Mouse (Mus musculus) C2C12 (cell line): Measurements from ENCODE around the gene Slc4a4. TPM values are rescaled to one million over a fixed set of nuclear protein-coding genes. Genes with fewer than 3 reads are reported as not detected.
A peak's percentile ranks its signal among the peaks of the same experiment; 100 is the strongest.

Experiments
- H3K27me3 ChIP-seq: one replicate; pipeline ENCODE4 v1.6.1; 2011; ENCODE audit not compliant: control insufficient read depth, insufficient read depth, insufficient read length
- H3K36me3 ChIP-seq: one replicate; pipeline ENCODE4 v1.6.1; 2011; ENCODE audit not compliant: control insufficient read depth, insufficient read depth
- H3K4me3 ChIP-seq: one replicate; pipeline ENCODE4 v1.5.1; 2011; ENCODE audit warnings: mild to moderate bottlenecking, control low read depth; ENCODE audit not compliant: poor library complexity, insufficient read depth, severe bottlenecking
- H3K79me2 ChIP-seq: one replicate; pipeline ENCODE4 v1.6.1; 2011; ENCODE audit not compliant: control insufficient read depth, insufficient read depth
- H3K79me3 ChIP-seq: one replicate; pipeline ENCODE4 v1.6.1; 2011; ENCODE audit warnings: low read depth, control low read depth
- H3ac ChIP-seq: one replicate; pipeline ENCODE3; 2011; ENCODE audit warnings: low read depth; ENCODE audit not compliant: control insufficient read depth, insufficient read length
- CEBPB ChIP-seq: IDR thresholded peaks from one replicate; pipeline ENCODE4 v1.6.1; 2011; ENCODE audit warnings: low read depth, mild to moderate bottlenecking, control low read depth, moderate library complexity
- CTCF ChIP-seq: IDR thresholded peaks from one replicate; pipeline ENCODE4 v1.5.1; 2011; ENCODE audit not compliant: control insufficient read depth, insufficient read depth, insufficient read length
- FOSL1 ChIP-seq: IDR thresholded peaks from one replicate; pipeline ENCODE4 v1.8.0; 2011; ENCODE audit warnings: mild to moderate bottlenecking, low read length; ENCODE audit not compliant: poor library complexity, insufficient read depth, severe bottlenecking
- MAX ChIP-seq: IDR thresholded peaks from one replicate; pipeline ENCODE4 v1.6.1; 2011; ENCODE audit warnings: mild to moderate bottlenecking, control low read depth
- MYOD1 ChIP-seq: IDR thresholded peaks from one replicate; pipeline ENCODE4 v1.6.1; 2011; ENCODE audit warnings: low read depth; ENCODE audit not compliant: control insufficient read depth, insufficient read length
- MYOG ChIP-seq: IDR thresholded peaks from one replicate; pipeline ENCODE4 v1.6.1; 2011; ENCODE audit not compliant: control insufficient read depth, insufficient read length; ENCODE audit errors: extremely low read depth
- USF1 ChIP-seq: IDR thresholded peaks from one replicate; pipeline ENCODE4 v1.6.1; 2011; ENCODE audit warnings: low read depth, mild to moderate bottlenecking, control low read depth, moderate library complexity
- polyA plus RNA-seq: library from polyadenylated mRNA; unstranded; fragments of >200 nt; fragmentation: generic; extraction: Trizol; gene quantifications from one replicate; pipeline ENCODE4 v1.2.1, GENCODE M21; 2012; ENCODE audit warnings: missing spikeins

Gene Slc4a4
- polyA plus RNA-seq, 1 experiment: 0.06 TPM

DNA sequence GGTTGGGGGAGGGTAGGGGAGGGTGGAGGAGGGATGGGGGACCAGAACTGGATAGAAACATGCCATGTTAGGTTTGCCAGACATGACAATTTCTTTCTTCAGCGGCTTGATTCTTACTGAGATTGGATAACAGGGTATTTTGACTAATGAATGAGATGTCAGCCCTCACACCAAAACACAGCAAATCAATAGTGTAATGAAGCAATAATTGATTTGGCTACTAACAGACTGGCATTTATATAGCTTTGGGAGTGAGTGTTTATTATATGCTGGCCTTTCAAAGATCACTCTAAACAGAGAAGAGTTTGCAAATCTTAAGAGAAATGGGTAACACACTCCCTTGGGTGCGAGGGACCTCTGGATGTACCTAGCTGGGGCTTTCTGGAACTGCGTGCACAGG is 30.6 kb downstream of the Slc4a4 start:
- Histone ChIP-seq H3ac (no peak overlapping the region), H3K36me3 (no peaks in the 10 kb centered on the region), H3K4me3 (no peak overlapping the region), H3K79me3 (no peaks in the 10 kb centered on the region), H3K27me3 (no peaks in the 10 kb centered on the region), H3K79me2 (no peaks in the 10 kb centered on the region)
- TF ChIP-seq MAX: no peak
- TF ChIP-seq MYOG: no peak
- TF ChIP-seq CEBPB: no peak
- no peak for TF ChIP-seq FOSL1
- no peak for TF ChIP-seq MYOD1
- TF ChIP-seq CTCF: no peak
- TF ChIP-seq USF1: no peak

DNA sequence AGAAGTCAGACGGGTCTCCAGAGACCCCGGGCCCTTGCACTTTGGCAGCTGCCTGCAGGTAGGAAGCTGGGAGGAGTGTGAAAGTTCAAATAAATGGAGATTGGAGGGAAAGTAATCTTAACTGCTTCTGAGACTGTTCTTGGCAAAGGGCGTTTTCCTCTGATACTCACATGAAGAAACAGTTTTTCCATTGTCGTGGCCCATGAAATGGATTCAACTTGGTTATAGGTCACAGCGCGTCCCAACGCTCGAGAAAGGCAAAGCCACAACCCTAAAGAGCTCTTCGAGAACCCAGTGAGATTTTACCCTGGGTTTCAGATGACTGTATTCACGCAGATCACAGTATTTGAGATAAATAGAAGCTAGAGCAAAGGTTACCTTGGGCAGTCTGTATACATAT is 31.0 kb downstream of the Slc4a4 start:
- Histone ChIP-seq H3K79me3 (no peaks in the 10 kb centered on the region), H3ac (no peak overlapping the region), H3K36me3 (no peaks in the 10 kb centered on the region), H3K27me3 (no peaks in the 10 kb centered on the region), H3K79me2 (no peaks in the 10 kb centered on the region), H3K4me3 (no peak overlapping the region)
- TF ChIP-seq MYOG: no peak
- no peak for TF ChIP-seq FOSL1
- TF ChIP-seq MYOD1: no peak
- no peak for TF ChIP-seq CEBPB
- no peak for TF ChIP-seq MAX
- no peak for TF ChIP-seq USF1
- TF ChIP-seq CTCF: no peak

DNA sequence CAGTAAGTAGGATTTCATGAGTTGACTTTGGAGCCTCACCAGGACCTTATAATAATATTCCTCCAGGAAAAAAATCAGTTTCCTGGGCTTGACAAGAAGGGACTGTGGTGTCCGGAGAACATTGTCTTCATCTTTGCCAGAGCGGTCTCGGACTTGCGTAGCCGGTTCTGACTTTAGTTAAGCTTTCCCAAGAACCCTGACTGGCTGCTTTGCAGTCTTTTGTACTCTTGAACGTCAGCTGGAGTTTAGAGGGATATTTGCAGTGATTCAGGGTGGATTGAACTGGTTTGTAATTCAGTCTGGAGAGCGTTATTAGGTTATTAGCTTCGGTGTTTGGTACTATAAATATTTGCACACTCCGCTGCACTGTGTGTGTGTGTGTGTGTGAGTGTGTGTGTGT is 31.9 kb downstream of the Slc4a4 start:
- Histone ChIP-seq H3K79me3 (no peaks in the 10 kb centered on the region), H3K27me3 (no peaks in the 10 kb centered on the region), H3K4me3 (no peak overlapping the region), H3ac (no peak overlapping the region), H3K36me3 (no peaks in the 10 kb centered on the region), H3K79me2 (no peaks in the 10 kb centered on the region)
- TF ChIP-seq CEBPB (no peak), FOSL1 (no peak), MAX (no peak), CTCF (no peak), MYOG (no peak), USF1 (no peak), MYOD1 (no peak)

DNA sequence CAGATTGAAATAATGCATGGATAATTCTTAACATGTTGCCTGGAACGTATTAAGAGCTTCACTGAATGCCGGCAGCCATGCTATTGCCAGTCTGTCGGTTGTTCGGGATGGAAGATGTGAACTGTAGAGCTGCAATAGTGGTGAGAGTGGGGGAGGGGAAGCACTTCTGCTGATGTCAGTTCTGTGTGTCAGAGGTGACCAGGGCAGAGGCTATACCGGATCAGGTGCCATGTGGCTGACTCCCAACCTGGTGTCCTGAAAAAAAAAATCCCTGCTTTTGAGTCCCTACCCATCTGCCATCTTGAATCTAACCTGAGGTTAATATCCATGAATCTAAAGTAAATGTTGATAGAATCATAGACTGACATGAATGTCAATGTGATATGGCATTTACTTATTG is 39.0 kb downstream of the Slc4a4 start:
- Histone ChIP-seq H3K79me2 (no peaks in the 10 kb centered on the region), H3K4me3 (no peak overlapping the region), H3K27me3 (peaks cover 18% of the 10 kb centered on the region), H3ac (no peak overlapping the region), H3K36me3 (no peaks in the 10 kb centered on the region), H3K79me3 (no peaks in the 10 kb centered on the region)
- TF ChIP-seq CEBPB: no peak
- TF ChIP-seq MYOG: no peak
- TF ChIP-seq USF1: no peak
- TF ChIP-seq FOSL1: no peak
- no peak for TF ChIP-seq MAX
- no peak for TF ChIP-seq CTCF
- TF ChIP-seq MYOD1: no peak

DNA sequence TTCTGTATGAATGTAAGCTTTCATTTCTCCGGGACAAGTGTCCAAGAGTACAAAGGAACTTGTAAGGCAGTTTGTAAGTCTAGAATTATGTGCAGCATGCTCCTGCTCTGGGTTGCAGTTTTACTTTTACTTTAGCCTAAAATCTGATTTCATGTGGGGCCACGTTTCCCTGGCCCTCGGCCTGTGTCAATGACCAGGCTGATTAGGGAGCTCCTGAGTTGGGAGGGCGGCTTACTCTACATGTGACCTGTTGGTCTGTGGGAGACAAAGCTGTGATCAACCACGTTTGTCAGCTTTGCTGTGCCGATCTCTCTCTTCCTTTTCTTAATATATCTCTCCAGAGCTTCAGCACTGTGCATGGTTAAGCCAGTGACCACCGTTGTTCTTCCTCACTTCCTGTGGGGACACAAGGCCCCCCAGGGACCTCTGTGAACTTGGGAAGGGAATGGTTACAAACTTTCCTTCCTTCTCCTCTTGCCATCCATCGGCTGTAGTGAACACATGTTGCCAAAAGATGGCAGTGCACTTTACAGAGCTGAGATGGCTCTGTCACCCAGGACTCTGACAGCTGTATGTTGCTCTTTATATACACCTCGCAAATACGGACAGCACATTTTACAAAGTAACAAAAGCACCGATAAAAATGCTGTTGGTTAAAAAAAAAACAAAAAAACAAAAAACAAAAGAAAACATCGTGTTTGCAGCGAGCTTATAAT is 41.7 kb downstream of the Slc4a4 start:
- H3K27me3 ChIP-seq: peaks cover 18% of the 10 kb centered on the region
- no peaks in the 10 kb centered on the region for H3K79me2 ChIP-seq
- H3ac ChIP-seq: no peak overlapping the region
- no peak overlapping the region for H3K4me3 ChIP-seq
- TF ChIP-seq MYOD1: no peak
- TF ChIP-seq MAX: peak; percentile 22
- TF ChIP-seq CTCF: peak; percentile 40
- no peak for TF ChIP-seq CEBPB
- no peaks in the 10 kb centered on the region for H3K36me3 ChIP-seq
- H3K79me3 ChIP-seq: no peaks in the 10 kb centered on the region

DNA sequence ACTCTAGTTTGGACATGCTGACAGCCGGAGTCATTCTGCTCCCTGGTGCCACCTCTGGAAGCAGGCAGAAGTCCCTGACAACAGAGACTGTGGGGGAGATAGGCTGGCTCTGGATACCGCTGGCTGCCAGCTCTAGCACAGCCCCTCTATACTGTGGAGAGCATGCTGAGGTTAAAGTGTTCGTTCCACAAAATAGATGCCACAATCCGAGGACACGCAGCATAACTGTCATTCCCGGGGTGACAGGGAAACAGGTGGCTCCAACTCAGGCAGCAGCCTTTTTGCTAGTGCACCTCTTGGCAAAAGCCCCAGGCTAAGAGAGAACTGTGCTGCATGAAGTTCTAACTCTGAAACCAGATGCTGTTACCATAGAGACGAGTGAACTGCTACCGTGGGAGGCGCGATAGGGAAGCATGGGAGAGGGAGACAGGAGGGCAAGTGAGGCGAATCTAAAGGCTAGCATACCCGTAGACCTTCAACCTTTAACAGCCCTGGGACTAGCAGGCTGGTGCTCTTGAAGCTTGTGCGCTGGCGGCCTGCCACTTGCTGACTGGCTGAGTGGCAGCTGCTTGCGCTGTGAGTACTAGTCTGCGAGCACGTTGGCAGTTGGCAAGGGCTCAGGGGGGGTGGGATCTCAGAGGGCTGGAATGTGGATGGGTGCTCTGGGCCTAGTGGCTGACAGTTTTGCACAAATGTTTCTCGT is 42.9 kb downstream of the Slc4a4 start:
- Histone ChIP-seq H3K27me3 (peaks cover 18% of the 10 kb centered on the region), H3K36me3 (no peaks in the 10 kb centered on the region), H3K4me3 (no peak overlapping the region), H3K79me2 (no peaks in the 10 kb centered on the region), H3ac (no peak overlapping the region), H3K79me3 (no peaks in the 10 kb centered on the region)
- TF ChIP-seq CEBPB (no peak), CTCF (no peak), FOSL1 (no peak), USF1 (no peak), MAX (no peak), MYOG (no peak), MYOD1 (no peak)
